Mouse (Mus musculus): ENCODE results near the gene Krt12.

Krt12 gene

DNA sequence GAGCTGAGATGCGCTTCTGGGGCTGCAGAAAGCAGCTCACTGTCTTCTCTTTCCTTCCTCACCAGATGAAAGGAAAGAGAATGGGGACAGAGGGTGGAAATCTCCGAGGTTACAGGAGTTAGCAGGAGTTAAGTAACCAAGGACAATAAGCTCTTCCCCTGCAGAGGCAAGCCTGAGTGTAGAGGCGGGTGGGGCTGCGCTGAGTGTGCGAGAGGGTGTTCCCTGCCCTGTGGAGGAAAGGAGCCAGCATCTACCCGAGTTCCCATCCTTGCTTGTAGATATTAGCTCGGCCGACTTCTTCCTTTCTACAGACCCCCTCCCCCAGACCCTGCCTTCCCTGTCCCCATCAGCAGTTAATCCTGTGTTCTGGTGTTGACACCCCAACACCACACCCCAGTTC, 23.2 kb downstream of the Krt12 start:
- no peak for DNase-seq (ENCODE audit: extremely low read depth, low read depth, low spot score)

DNA sequence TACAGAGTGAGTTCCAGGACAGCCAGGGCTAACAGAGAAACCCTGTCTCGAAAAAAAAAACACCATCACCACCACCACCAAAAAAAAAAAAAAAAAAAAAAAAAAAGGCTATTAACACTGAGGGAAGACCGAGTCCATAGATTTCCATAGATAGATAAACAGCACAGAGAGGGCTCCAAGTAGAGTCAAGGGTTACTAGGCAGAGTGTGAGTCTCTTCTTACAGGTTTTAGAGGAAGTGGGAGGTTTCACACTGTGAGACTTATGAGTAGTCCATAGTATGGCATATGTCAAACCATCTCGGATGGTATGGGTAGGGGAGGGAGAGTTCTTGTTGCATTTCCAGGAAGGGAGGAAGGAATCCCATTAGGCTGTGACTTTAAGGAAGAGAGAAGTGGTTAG, 24.0 kb downstream of the Krt12 start:
- no peak for DNase-seq (ENCODE audit: extremely low read depth, low read depth, low spot score)

DNA sequence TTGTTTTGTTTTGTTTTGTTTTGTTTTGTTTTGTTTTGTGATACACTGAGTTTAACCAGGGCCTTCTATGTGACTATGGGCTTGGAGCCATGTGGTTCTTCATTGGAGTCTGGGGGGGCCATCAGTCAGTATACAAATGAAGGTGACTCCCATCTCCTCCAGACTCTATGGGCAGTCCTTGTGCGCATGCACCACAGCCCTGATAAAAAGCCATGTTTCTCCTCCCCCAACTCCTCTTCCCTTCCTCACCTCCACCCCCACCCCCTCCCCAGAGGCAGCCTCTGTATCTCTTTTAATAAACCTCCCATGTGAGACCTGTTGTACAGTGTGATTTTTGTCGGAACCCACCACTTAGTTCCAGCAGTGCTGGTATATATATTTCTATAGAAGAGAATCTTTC, 25.4 kb downstream of the Krt12 start:
- DNase-seq (ENCODE audit: extremely low read depth, low read depth, low spot score), result no peak

DNA sequence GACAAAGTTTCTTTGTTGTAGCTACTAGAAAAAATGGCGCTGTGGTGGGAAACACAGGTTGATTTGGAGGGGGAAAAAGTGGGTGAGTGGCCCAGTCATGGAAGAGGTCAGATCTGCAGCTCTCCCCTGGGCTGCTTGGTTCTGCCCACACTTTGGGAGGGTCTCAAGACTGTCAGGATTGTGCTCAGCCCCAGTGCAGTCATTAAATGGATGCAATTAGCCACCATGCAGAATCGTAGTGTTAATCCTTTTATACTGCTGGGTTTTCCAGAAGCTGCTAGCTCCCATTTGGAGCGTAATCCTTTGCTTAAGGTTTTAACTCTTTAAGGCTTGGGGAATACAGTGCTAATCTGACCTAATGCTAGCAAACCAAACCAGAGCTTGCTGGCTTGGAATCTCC, 26.0 kb downstream of the Krt12 start:
- no peak for DNase-seq (ENCODE audit: extremely low read depth, low read depth, low spot score)

DNA sequence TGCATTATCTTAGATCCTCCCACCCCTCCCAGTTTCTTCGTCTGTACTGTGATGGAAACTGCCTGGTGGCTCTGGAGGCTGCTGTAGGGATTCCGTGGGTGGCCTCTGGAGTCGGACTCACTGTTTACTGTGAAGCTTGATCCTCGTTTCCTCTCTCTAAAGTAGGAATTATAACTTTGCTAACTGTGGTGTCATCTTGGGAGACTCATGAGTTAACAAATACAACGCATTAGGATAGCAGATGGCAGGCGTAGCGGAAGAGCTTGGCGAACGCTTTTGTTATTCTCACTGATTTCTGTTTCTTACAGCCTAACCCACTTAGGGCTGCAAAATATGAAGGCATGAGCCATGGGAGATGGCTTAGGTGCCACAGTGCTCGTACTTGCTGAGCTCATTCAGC, 29.6 kb downstream of the Krt12 start:
- DNase-seq (ENCODE audit: extremely low read depth, low read depth, low spot score), result no peak

DNA sequence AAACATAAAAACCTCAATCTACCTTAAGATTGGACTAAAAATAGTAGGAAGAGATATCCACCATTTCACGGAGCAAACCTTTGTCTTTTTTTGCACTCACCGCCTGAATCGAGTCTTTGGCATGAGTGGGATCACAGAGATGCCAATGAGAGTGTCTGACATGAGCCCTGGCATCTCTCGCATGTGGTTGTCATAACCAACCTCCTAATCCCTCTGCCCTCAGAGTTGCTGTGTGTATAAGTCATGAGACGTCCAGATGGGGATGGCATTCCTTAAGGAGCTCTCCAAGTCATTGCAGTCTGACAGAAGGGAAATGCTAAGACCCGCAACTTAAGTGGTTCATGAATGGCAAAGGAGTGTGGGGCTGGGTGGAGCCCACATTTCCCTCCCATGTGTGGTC, 30.7 kb downstream of the Krt12 start:
- DNase-seq (ENCODE audit: extremely low read depth, low read depth, low spot score), result no peak

DNA sequence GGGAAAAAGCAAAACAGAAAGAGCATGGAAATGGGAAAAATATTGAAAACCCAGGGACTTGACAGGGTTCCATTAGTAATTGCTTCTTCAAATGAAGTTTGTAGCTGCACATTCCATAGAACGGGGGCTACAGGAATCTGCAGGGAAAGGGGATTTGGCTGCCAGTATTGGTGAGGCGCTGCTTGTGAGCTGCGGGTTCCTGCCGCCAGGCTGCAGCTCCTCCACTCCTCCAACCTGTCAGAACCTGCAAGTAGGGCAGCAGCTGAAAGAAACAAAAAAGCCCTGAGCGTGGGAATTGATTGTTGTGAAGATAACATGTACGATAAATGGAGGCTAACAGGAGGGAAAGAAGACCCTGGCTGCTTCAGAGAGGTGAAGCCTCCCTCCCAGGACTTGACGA, 31.2 kb downstream of the Krt12 start:
- no peak for DNase-seq (ENCODE audit: extremely low read depth, low read depth, low spot score)

DNA sequence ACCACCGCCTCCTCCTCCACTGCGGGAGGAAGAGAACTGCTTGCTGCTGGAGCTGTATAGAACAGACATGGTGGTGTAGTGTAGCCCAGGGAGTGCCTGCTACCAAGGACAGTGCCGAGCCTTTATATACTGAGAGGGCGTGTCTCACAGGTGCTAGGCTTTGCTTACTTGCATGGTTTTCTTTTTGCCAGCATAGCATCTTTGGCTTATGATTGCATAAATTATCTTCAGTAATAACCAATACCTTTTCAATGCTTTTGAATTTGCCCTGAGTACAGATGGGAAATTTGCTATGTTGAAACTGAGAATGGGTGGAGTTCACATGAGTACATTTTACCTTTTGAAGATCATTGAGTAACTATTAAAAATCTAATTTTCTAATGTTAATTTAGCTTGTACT, 32.8 kb downstream of the Krt12 start, which contains the start of gene Krt10:
Gene Krt10 (minus strand): TSS at position 101 of the 400 bp plus-strand sequence.
- no peak for DNase-seq (ENCODE audit: extremely low read depth, low read depth, low spot score)

DNA sequence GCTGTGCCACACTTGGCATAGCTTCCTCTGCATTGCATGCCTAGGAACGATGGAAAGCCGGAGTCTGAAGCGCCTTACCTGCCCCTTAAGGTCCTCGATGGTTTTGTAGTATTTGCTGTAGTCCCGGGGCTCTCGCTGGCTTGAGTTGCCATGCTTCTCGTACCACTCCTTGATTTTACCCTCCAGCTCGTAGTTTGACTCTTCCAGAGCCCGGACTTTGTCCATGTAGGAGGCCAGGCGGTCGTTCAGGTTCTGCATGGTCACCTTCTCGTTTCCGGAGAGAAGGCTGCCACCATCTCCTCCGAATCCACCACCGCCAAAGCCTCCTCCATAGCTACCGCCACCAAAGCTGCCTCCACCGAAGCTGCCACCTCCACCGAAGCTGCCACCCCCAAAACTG, 33.4 kb downstream of the Krt12 start:
- DNase-seq (ENCODE audit: extremely low read depth, low read depth, low spot score), result no peak

DNA sequence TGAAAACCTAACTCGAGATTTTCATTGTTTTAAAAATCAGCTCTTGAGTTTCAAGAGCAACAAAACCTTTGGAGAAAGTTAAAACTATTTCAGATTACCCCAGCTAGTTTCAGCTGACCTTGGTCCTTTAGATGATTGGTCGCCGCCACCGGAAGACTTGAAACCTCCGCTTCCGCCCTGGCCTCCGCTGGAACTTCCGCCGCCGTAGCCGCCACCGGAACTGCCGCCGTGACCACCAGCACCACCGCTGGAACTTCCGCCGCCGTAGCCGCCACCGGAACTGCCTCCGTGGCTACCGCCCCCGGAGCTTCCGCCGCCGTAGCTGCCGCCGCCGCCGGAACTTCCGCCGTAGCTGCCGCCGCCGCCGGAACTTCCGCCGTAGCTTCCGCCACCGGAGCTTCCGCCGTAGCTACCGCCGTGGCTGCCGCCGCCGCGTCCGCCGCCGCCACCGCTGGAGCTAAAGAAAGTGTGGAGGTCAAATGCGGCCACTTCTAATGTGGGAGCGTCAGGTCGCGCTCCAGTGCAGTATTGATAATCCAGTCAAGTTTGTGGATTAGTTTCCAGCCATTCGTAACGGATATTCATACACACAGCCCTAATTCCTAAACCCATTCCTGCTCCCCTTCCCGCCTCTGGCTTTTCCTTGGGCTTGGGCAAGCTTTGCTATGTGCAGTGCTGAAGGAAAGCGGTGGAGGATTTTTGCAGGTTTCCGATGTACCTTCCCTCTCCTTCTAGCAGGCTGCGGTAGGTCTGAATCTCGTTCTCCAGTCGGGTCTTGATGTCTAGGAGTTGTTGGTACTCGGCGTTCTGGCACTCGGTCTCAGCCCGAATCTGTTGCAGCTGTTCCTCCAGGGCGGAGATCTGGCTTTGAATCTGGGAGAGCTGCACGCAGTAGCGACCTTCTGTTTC, 36.0 kb downstream of the Krt12 start:
- DNase-seq (ENCODE audit: extremely low read depth, low read depth, low spot score), result no peak

DNA sequence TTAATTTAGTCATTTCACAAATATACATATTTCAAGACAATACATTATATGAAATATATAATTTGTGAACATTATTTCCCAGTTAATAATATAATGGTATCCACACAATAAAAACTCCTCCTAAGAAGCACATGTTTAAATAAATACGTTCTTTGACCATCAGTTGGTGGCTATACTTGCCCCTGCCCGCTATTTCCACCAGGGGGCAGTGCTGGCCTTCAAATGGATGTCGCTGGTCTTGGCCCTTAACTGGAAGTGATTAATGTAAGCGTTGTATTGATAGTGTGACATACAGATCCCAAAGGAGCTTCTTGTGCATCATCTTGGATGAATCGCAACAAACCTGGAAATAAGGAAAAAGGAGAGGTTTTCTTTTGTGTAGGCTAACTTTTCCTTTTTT, 42.5 kb downstream of the Krt12 start:
- no peak for DNase-seq (ENCODE audit: extremely low read depth, low read depth, low spot score)

DNA sequence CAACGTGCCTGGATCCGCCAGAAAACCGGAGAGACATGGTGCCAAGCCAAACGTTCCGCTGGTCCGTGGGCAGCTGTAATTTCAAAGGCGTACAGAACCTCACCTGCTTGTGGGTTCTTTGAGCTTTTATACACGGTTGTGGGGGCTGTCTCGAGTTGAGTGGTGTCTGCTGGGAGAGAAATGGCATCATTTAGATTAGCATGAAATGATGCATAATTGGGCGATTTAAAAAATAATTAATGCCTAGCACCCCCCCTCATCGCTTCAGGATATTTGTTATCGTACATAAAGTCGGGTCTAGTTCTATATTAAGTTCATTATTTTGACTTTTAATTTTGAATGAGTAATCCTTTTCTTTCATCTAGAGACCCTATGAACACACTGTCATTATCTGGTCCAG, 47.3 kb downstream of the Krt12 start, which contains the start of gene Krt28:
Gene Krt28 (minus strand): TSS at position 101 of the 400 bp plus-strand sequence.
- no peak for DNase-seq (ENCODE audit: extremely low read depth, low read depth, low spot score)

DNA sequence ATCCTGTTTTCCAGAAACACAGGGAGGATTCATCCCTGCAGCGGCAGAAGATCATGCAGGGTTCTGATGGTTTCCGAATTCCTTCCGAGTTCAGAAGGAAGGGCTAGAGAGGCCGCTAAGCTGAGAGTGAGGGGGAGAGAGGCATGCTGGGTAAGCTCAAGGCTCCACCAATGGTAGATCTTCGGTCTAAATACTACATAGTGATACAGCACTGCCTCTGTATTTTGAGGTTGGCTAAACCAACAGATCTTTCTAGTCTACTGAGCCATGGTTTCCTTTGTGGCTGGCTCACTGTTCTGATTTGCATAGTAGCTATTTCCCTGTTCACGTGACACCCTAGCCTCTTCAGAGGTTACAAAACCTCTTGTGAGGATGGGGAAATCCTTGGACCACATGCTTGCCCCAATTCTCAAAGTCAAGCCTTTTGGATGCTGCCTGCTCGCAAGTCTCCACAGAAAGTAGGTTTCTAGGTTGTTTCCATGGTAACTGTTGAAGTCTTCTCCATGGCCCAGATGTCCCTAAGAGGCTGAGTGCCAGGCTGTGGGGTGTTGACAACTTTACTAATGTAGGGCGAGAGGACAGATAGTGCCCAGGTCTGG, 52.1 kb downstream of the Krt12 start:
- no peak for DNase-seq (ENCODE audit: extremely low read depth, low read depth, low spot score)

DNA sequence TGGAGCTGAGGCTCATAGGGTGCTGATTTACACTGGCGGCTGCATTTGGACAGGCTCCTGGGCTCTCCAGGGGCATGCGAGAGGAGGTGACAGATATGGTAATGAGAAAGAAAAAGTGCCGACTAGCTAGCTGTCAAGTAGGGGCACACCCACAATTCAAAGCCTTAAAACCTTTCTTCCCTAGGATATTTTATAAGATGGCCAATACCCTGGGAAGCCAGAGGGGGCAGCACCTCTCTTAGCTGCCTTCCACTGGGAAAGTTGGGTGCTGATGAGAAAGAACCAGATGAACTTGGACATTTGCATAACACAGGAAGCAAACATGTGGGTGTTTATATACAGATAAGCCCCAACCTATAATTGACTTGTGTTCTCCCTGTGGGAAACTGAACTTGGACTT, 52.8 kb downstream of the Krt12 start:
- no peak for DNase-seq (ENCODE audit: extremely low read depth, low read depth, low spot score)

DNA sequence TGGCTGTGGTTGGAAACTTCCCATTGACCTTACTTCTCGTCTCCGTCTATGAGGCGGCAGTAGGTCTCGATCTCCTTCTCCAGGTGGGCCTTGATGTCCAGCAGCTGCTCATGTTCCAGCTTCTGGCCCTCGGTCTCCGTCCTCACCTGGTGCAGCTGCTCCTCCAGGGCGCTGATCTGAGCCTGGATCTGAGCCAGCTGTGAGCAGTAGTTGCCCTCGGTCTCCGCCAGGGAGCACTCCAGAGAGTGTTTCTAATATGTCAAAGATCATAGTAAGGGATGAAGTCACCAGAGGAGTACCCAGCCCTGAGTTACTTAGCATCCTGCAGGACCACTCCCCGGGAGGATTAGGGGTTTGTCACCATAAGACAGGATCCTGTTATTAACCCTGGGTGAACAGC, 55.3 kb downstream of the Krt12 start:
- no peak for DNase-seq (ENCODE audit: extremely low read depth, low read depth, low spot score)
